Mouse (Mus musculus) CH12.LX (cell line): ENCODE measurements around the gene Foxa2.

Source experiments
- CTCF ChIP-seq, 2 experiments: IDR thresholded peaks in 1 of 2; conservative IDR thresholded peaks in 1 of 2; 2 replicates each; pipeline ENCODE4 v1.5.1; 2011 to 2012; ENCODE audit warnings: low read depth in 2 of 2, low read length in 2 of 2, improper control_type of control experiment in 1 of 2, inconsistent platforms in 1 of 2, mild to moderate bottlenecking in 1 of 2, moderate library complexity in 1 of 2
- EP300 ChIP-seq: IDR thresholded peaks from 2 replicates; pipeline ENCODE4 v1.6.1; 2011; ENCODE audit warnings: low read length, improper control_type of control experiment

- no peak for TF ChIP-seq CTCF (conservative IDR thresholded peaks at IDR 0.05 in 1 of 2, IDR thresholded peaks at IDR 0.05 in 1 of 2; ENCODE audit: low read depth in 2 of 2, low read length in 2 of 2)
- TF ChIP-seq EP300 = no peak
These were observed 41.9 kb downstream of the Foxa2 start for GRCm38 (mm10) chr2:148004554-148005521.
